Mouse (Mus musculus): ENCODE data around the gene Cdc25b. TPM values are rescaled to one million over a fixed set of nuclear protein-coding genes. Genes with fewer than 3 reads are reported as not detected.

Cdc25b gene
- 2.1 TPM for polyA plus RNA-seq (2014; fragmentation: Illumina TruSeq; extraction: RNeasy Lipid Tissue Mini Kit (QIAGEN cat#74804); ENCODE audit: low read depth, low replicate concordance)

GRCm38 (mm10) chr2:131186771-131187601 is at the start of gene Cdc25b, which contains the start of gene Spef1:
Gene Cdc25b (plus strand): TSS chr2:131186949.
Gene Spef1 (minus strand): TSS chr2:131187282.

GRCm38 (mm10) chr2:131159938-131160581 is 26.7 kb upstream of the Cdc25b start, which contains the start of gene 1700037H04Rik:
Gene 1700037H04Rik (minus strand): TSS chr2:131160081.

GRCm38 (mm10) chr2:131179990-131180587 is 6.7 kb upstream of the Cdc25b start, which contains the start of gene Cenpb:
Gene Cenpb (minus strand): TSS chr2:131180067.

GRCm38 (mm10) chr2:131206778-131207177 is 20.0 kb downstream of the Cdc25b start, which contains the start of gene Ap5s1:
Gene Ap5s1 (plus strand): TSS chr2:131207078.

GRCm38 (mm10) chr2:131233307-131234126 is 46.8 kb downstream of the Cdc25b start, which contains the start of gene Mavs:
Gene Mavs (plus strand): TSS chr2:131234063.

Other genes starting within 250 kb of the Cdc25b start
- 0.24 TPM for gene Gfra4, start 143.9 kb upstream of the Cdc25b start, polyA plus RNA-seq (2014; fragmentation: Illumina TruSeq; extraction: RNeasy Lipid Tissue Mini Kit (QIAGEN cat#74804); ENCODE audit: low read depth, low replicate concordance)
- gene Adam33, start 123.1 kb upstream of the Cdc25b start, polyA plus RNA-seq (2014; fragmentation: Illumina TruSeq; extraction: RNeasy Lipid Tissue Mini Kit (QIAGEN cat#74804); ENCODE audit: low read depth, low replicate concordance): not detected
- gene Siglec1, start 100.2 kb upstream of the Cdc25b start, polyA plus RNA-seq (2014; fragmentation: Illumina TruSeq; extraction: RNeasy Lipid Tissue Mini Kit (QIAGEN cat#74804); ENCODE audit: low read depth, low replicate concordance): not detected
- gene Hspa12b, start 59.7 kb upstream of the Cdc25b start, polyA plus RNA-seq (2014; fragmentation: Illumina TruSeq; extraction: RNeasy Lipid Tissue Mini Kit (QIAGEN cat#74804); ENCODE audit: low read depth, low replicate concordance): 0.69 TPM
- gene Gm11037, start 53.5 kb upstream of the Cdc25b start, polyA plus RNA-seq (2014; fragmentation: Illumina TruSeq; extraction: RNeasy Lipid Tissue Mini Kit (QIAGEN cat#74804); ENCODE audit: low read depth, low replicate concordance): not detected
- gene 1700037H04Rik, start 26.9 kb upstream of the Cdc25b start, polyA plus RNA-seq (2014; fragmentation: Illumina TruSeq; extraction: RNeasy Lipid Tissue Mini Kit (QIAGEN cat#74804); ENCODE audit: low read depth, low replicate concordance): 0.57 TPM
- gene Cenpb, start 6.9 kb upstream of the Cdc25b start, polyA plus RNA-seq (2014; fragmentation: Illumina TruSeq; extraction: RNeasy Lipid Tissue Mini Kit (QIAGEN cat#74804); ENCODE audit: low read depth, low replicate concordance): 11.4 TPM
- gene Spef1, start 333 bp downstream of the Cdc25b start, polyA plus RNA-seq (2014; fragmentation: Illumina TruSeq; extraction: RNeasy Lipid Tissue Mini Kit (QIAGEN cat#74804); ENCODE audit: low read depth, low replicate concordance): 1.4 TPM
- gene Ap5s1, start 20.1 kb downstream of the Cdc25b start, polyA plus RNA-seq (2014; fragmentation: Illumina TruSeq; extraction: RNeasy Lipid Tissue Mini Kit (QIAGEN cat#74804); ENCODE audit: low read depth, low replicate concordance): 6.0 TPM
- gene Mavs, start 47.1 kb downstream of the Cdc25b start, polyA plus RNA-seq (2014; fragmentation: Illumina TruSeq; extraction: RNeasy Lipid Tissue Mini Kit (QIAGEN cat#74804); ENCODE audit: low read depth, low replicate concordance): 10.3 TPM
- 30.8 TPM for gene Pank2, start 75.5 kb downstream of the Cdc25b start, polyA plus RNA-seq (2014; fragmentation: Illumina TruSeq; extraction: RNeasy Lipid Tissue Mini Kit (QIAGEN cat#74804); ENCODE audit: low read depth, low replicate concordance)
- 33.4 TPM for gene Rnf24, start 165.9 kb downstream of the Cdc25b start, polyA plus RNA-seq (2014; fragmentation: Illumina TruSeq; extraction: RNeasy Lipid Tissue Mini Kit (QIAGEN cat#74804); ENCODE audit: low read depth, low replicate concordance)